Comparison of ENCODE assay signal across 22 mouse cellular contexts in genomic region chr3:7041372-7042057, GRCm38 (mm10).
DNase-seq lines count a peak whose midpoint lies in the region; ATAC-seq lines count a peak whose summit lies in the region.
"Had no signal": no experiment of that assay in that cellular context is flagged by ENCODE, and none has a peak within 500 bp of the region (broad histone marks: within the 10 kb centered on the region; RNA-seq: fewer than 3 reads in every experiment).

No protein-coding gene starts in this region.

- no peak overlapping the region for H3K9ac ChIP-seq in hindbrain, embryonic 13.5 days
- no peak overlapping the region for H3K9ac ChIP-seq in neural tube, embryonic 12.5 days
- no peak overlapping the region for H3K9ac ChIP-seq in neural tube, embryonic 15.5 days (replicated peaks)
- H3K9ac ChIP-seq in midbrain, embryonic 12.5 days (replicated peaks): no peak overlapping the region
- H3K9ac ChIP-seq: limb, embryonic 15.5 days; liver, embryonic 14.5 days; lung, embryonic 14.5 days had no signal

- H3K9me3 ChIP-seq in hindbrain, embryonic 10.5 days: peaks cover 10% of the 10 kb centered on the region
- H3K9me3 ChIP-seq in hindbrain, embryonic 13.5 days: peaks cover 5% of the 10 kb centered on the region; the same call in 1 of the 2 replicates
- peaks cover 3% of the 10 kb centered on the region for H3K9me3 ChIP-seq in neural tube, embryonic 12.5 days
- no peaks in the 10 kb centered on the region for H3K9me3 ChIP-seq in neural tube, embryonic 15.5 days (replicated peaks)
- H3K9me3 ChIP-seq in midbrain, embryonic 12.5 days: no peaks in the 10 kb centered on the region
- H3K9me3 ChIP-seq: limb, embryonic 15.5 days had no signal

- H3K4me1 ChIP-seq in hindbrain, embryonic 10.5 days (replicated peaks): no peaks in the 10 kb centered on the region
- no peaks in the 10 kb centered on the region for H3K4me1 ChIP-seq in hindbrain, embryonic 13.5 days (replicated peaks)
- H3K4me1 ChIP-seq in neural tube, embryonic 12.5 days: no peaks in the 10 kb centered on the region
- no peaks in the 10 kb centered on the region for H3K4me1 ChIP-seq in neural tube, embryonic 15.5 days
- no peaks in the 10 kb centered on the region for H3K4me1 ChIP-seq in midbrain, embryonic 12.5 days
- H3K4me1 ChIP-seq: embryonic facial prominence, embryonic 10.5 days; limb, embryonic 15.5 days; megakaryocyte, embryonic 14.5 days had no signal

- H3K4me2 ChIP-seq in hindbrain, embryonic 13.5 days: no peak overlapping the region
- no peak overlapping the region for H3K4me2 ChIP-seq in neural tube, embryonic 12.5 days (replicated peaks)
- H3K4me2 ChIP-seq in neural tube, embryonic 15.5 days: no peak overlapping the region
- H3K4me2 ChIP-seq in midbrain, embryonic 12.5 days (replicated peaks): no peak overlapping the region
- H3K4me2 ChIP-seq: limb, embryonic 15.5 days; lung, embryonic 14.5 days had no signal

- no peak for ATAC-seq in hindbrain, embryonic 13.5 days (ENCODE audit: low FRiP score)
- peak; percentile 63; the same call in 1 of the 2 replicates for ATAC-seq in neural tube, embryonic 12.5 days (ENCODE audit: low FRiP score, low read depth)
- no peak for ATAC-seq in neural tube, embryonic 15.5 days (ENCODE audit: low FRiP score)
- ATAC-seq in midbrain, embryonic 12.5 days (ENCODE audit: low FRiP score, low read depth): peak; percentile 91

- H3K4me3 ChIP-seq in hindbrain, embryonic 10.5 days: no peak overlapping the region
- H3K4me3 ChIP-seq in hindbrain, embryonic 13.5 days: no peak overlapping the region
- no peak overlapping the region for H3K4me3 ChIP-seq in neural tube, embryonic 12.5 days
- no peak overlapping the region for H3K4me3 ChIP-seq in neural tube, embryonic 15.5 days (replicated peaks)
- H3K4me3 ChIP-seq in midbrain, embryonic 12.5 days: no peak overlapping the region
- H3K4me3 ChIP-seq: embryonic facial prominence, embryonic 10.5 days; limb, embryonic 15.5 days; megakaryocyte, embryonic 14.5 days; myocyte had no signal

- 65% methylated on average over 2 of the region's 2 CpGs for WGBS in hindbrain, embryonic 10.5 days
- WGBS in hindbrain, embryonic 13.5 days: 44% methylated on average over 2 of the region's 2 CpGs
- WGBS in neural tube, embryonic 12.5 days: 43% methylated on average over 2 of the region's 2 CpGs
- 36% methylated on average over 2 of the region's 2 CpGs for WGBS in neural tube, embryonic 15.5 days
- WGBS in midbrain, embryonic 12.5 days: 43% methylated on average over 2 of the region's 2 CpGs

- H3K27me3 ChIP-seq in hindbrain, embryonic 10.5 days (ENCODE audit: insufficient read depth, poor library complexity, severe bottlenecking): no peaks in the 10 kb centered on the region
- H3K27me3 ChIP-seq in hindbrain, embryonic 13.5 days: no peaks in the 10 kb centered on the region
- H3K27me3 ChIP-seq in neural tube, embryonic 12.5 days (replicated peaks): no peaks in the 10 kb centered on the region
- no peaks in the 10 kb centered on the region for H3K27me3 ChIP-seq in neural tube, embryonic 15.5 days (replicated peaks)
- no peaks in the 10 kb centered on the region for H3K27me3 ChIP-seq in midbrain, embryonic 12.5 days
- H3K27me3 ChIP-seq: limb, embryonic 15.5 days; megakaryocyte, embryonic 14.5 days had no signal

- peak overlapping the region; percentile 64 for H3K27ac ChIP-seq in hindbrain, embryonic 10.5 days
- no peak overlapping the region for H3K27ac ChIP-seq in hindbrain, embryonic 13.5 days
- no peak overlapping the region for H3K27ac ChIP-seq in neural tube, embryonic 12.5 days
- no peak overlapping the region for H3K27ac ChIP-seq in neural tube, embryonic 15.5 days (replicated peaks)
- H3K27ac ChIP-seq in midbrain, embryonic 12.5 days (replicated peaks): no peak overlapping the region
- H3K27ac ChIP-seq: embryonic facial prominence, embryonic 10.5 days; limb, embryonic 15.5 days; liver, embryonic 14.5 days had no signal

- no peak for DNase-seq in hindbrain, embryonic 10.5 days (ENCODE audit: low spot score)
- DNase-seq in yolk sac, embryonic 10.5 days (ENCODE audit: low spot score): no peak
- DNase-seq in frontal cortex, postnatal 36 days (ENCODE audit: low spot score in 2 of 2): no peak
- DNase-seq: adrenal gland, adult 2 months; cerebellum, adult 2 months; cerebellum, postnatal 25 days; kidney, adult 11 months; kidney, postnatal 4 days; layer of hippocampus, adult 9-11 months; left cerebral cortex, postnatal 4 days; lung, embryonic 14.5 days; right cerebral cortex, postnatal 25 days; spleen, adult 18-20 months had no signal

- H3K36me3 ChIP-seq in hindbrain, embryonic 10.5 days: no peaks in the 10 kb centered on the region
- H3K36me3 ChIP-seq in hindbrain, embryonic 13.5 days: no peaks in the 10 kb centered on the region
- H3K36me3 ChIP-seq in neural tube, embryonic 12.5 days: no peaks in the 10 kb centered on the region
- H3K36me3 ChIP-seq in neural tube, embryonic 15.5 days: no peaks in the 10 kb centered on the region
- no peaks in the 10 kb centered on the region for H3K36me3 ChIP-seq in midbrain, embryonic 12.5 days
- H3K36me3 ChIP-seq: embryonic facial prominence, embryonic 10.5 days; limb, embryonic 15.5 days had no signal

Comparison
In these comparisons a context has a peak if more than half of its experiments do, and no peak if none do; other contexts are left out.
1. ATAC-seq: peak in neural tube, embryonic 12.5 days (single experiment) and midbrain, embryonic 12.5 days (single experiment); none in hindbrain, embryonic 13.5 days (single experiment) and neural tube, embryonic 15.5 days (single experiment).